Mouse (Mus musculus) E14TG2a.4 (cell line): ENCODE data around the gene Gm10295.

Experiments used
- CTCF ChIP-seq: conservative IDR thresholded peaks from 2 replicates; pipeline ENCODE4 v1.5.1; 2014; ENCODE audit warnings: low read length
- NANOG ChIP-seq: IDR thresholded peaks from 2 replicates; pipeline ENCODE4 v1.6.1; 2014; ENCODE audit warnings: borderline replicate concordance, low read length, mixed read lengths
- POU5F1 ChIP-seq: IDR thresholded peaks from 2 replicates; pipeline ENCODE4 v1.6.1; 2014; ENCODE audit warnings: low read length, borderline replicate concordance

DNA sequence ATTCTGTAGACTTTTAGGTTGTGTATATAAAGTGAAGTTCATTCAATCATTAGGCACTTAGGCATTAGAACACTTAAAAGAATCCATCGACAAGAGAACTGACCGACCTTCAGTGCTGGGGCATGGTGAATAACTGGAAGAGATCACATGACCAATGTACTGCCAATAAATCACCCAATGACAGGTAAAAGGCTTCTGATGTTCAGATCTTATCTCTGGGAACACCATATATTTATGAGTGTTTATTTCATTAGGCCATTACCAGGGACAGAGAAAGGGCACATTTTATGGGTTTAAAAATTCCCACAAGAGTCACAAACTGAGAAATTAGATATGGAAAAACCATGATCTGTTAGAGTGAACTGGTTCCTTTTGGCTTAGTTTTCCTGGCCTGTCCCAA is 49.7 kb upstream of the Gm10295 start:
- TF ChIP-seq CTCF (no peak), POU5F1 (no peak), NANOG (no peak)
